Mouse (Mus musculus) intestine, postnatal 0 days (tissue): ENCODE measurements around the gene Rhoq. TPM values are rescaled to one million over a fixed set of nuclear protein-coding genes. Genes with fewer than 3 reads are reported as not detected.

Source experiments
- ATAC-seq: fragments of 200-750 bp; cut with Nextera tagmentation; 2 replicates; pipeline ENCODE4 v1.8.0; 2017; ENCODE audit warnings: mild to moderate bottlenecking, moderate TSS enrichment, moderate library complexity
- H3K27ac ChIP-seq: fragments of 300-500 bp; sonication (generic); 2 replicates; pipeline ENCODE4 v1.5.1; 2014; ENCODE audit warnings: mild to moderate bottlenecking, low read depth, low read length, moderate library complexity
- H3K27me3 ChIP-seq: fragments of 300-500 bp; sonication (generic); replicated peaks from 2 replicates; pipeline ENCODE4 v1.6.1; 2014; ENCODE audit warnings: low read length, mixed read lengths; ENCODE audit not compliant: control insufficient read depth, insufficient read depth
- H3K36me3 ChIP-seq: fragments of 300-500 bp; sonication (generic); 2 replicates; pipeline ENCODE4 v1.6.1; 2014; ENCODE audit warnings: mild to moderate bottlenecking, moderate library complexity; ENCODE audit not compliant: control insufficient read depth, insufficient read depth
- H3K4me1 ChIP-seq: fragments of 300-500 bp; sonication (generic); replicated peaks from 2 replicates; pipeline ENCODE4 v1.6.1; 2014; ENCODE audit warnings: antibody characterized with exemption, low read length, mixed read lengths; ENCODE audit not compliant: control insufficient read depth, insufficient read depth
- H3K4me2 ChIP-seq: fragments of 300-500 bp; sonication (generic); replicated peaks from 2 replicates; pipeline ENCODE4 v1.6.1; 2014; ENCODE audit warnings: low read depth, mild to moderate bottlenecking, moderate library complexity
- H3K4me3 ChIP-seq: fragments of 300-500 bp; sonication (generic); 2 replicates; pipeline ENCODE4 v1.5.1; 2014; ENCODE audit warnings: low read depth, low read length
- H3K9ac ChIP-seq: fragments of 300-500 bp; sonication (generic); 2 replicates; pipeline ENCODE4 v1.6.1; 2014; ENCODE audit warnings: mild to moderate bottlenecking, low read depth, low read length
- H3K9me3 ChIP-seq: fragments of 300-500 bp; sonication (generic); 2 replicates; pipeline ENCODE4 v1.6.1; 2016; ENCODE audit warnings: mixed run types; ENCODE audit not compliant: control insufficient read depth
- CTCF ChIP-seq: sonication (generic); IDR thresholded peaks from 2 replicates; pipeline ENCODE4 v1.5.1; 2016; ENCODE audit warnings: low read depth, mild to moderate bottlenecking, control low read depth, antibody characterized with exemption, moderate library complexity
- WGBS: fragments of 180-500 bp; shearing (Covaris S2); extraction: QIAGEN DNeasy Blood & Tissue Kit; methylation state at CpG from one replicate; pipeline ENCODE4 v1.1.7; 2014; 5-methylcytosine and 5-hydroxymethylcytosine counted together
- polyA plus RNA-seq: library from polyadenylated mRNA; unstranded; fragments of >200 nt; fragmentation: Nextera tagmentation; extraction: Ambion mirVana; gene quantifications from 2 replicates; pipeline ENCODE4 v1.2.1, GENCODE M21; 2015

Rhoq gene
- polyA plus RNA-seq, 1 experiment from 2014 or later: 7.3 TPM

DNA sequence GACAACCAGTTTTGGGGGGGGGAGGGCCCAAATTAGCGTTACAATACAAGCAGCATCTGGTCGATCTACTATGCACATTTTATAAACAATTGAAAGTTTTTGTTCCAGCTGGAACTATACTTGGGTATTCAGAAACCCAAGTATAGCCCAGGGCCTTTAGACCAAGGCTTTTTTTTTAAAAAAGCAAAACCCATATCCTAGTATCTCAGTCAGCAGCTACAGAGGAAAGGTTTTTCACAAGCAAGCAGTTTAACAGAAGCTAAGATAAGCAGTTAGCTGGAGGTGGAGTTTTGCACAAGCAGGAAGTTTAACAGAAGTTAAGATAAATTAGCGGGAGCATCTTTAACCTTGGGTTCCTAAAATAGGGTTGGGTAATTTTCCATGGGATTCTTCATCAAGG lies 36.0 kb upstream of the Rhoq start:
- no peak for TF ChIP-seq CTCF
- H3K27ac ChIP-seq: no peak overlapping the region
- no peaks in the 10 kb centered on the region for H3K36me3 ChIP-seq
- 82% methylated on average over 3 of the region's 3 CpGs for WGBS
- H3K4me3 ChIP-seq: no peak overlapping the region
- no peaks in the 10 kb centered on the region for H3K9me3 ChIP-seq
- no peak overlapping the region for H3K4me2 ChIP-seq
- H3K27me3 ChIP-seq: no peaks in the 10 kb centered on the region
- H3K4me1 ChIP-seq: no peaks in the 10 kb centered on the region
- no peak for ATAC-seq
- no peak overlapping the region for H3K9ac ChIP-seq

DNA sequence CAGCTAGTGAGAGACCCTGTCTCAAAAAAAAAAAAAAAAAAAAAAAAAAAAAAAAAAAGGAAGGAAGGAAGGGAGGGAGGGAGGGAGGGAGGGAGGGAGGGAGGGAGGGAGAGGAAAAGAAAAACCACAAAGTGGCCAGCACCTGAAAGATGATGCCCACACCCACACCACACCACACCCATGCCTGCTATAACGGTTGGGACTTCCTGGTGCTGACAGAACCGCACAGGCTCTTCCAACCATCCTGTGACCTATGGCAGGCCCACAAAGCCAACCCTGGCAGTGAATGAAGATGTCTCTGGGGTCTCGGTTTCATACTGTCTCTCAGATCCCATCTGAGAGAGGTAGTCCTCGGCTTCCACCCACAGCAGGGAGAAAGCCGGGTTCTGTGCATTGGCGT lies 33.5 kb upstream of the Rhoq start:
- WGBS: 76% methylated on average over 6 of the region's 6 CpGs
- no peaks in the 10 kb centered on the region for H3K36me3 ChIP-seq
- no peaks in the 10 kb centered on the region for H3K9me3 ChIP-seq
- no peaks in the 10 kb centered on the region for H3K27me3 ChIP-seq
- no peaks in the 10 kb centered on the region for H3K4me1 ChIP-seq
- H3K27ac ChIP-seq: no peak overlapping the region
- no peak for ATAC-seq
- H3K4me3 ChIP-seq: no peak overlapping the region
- H3K4me2 ChIP-seq: no peak overlapping the region
- H3K9ac ChIP-seq: no peak overlapping the region
- no peak for TF ChIP-seq CTCF

DNA sequence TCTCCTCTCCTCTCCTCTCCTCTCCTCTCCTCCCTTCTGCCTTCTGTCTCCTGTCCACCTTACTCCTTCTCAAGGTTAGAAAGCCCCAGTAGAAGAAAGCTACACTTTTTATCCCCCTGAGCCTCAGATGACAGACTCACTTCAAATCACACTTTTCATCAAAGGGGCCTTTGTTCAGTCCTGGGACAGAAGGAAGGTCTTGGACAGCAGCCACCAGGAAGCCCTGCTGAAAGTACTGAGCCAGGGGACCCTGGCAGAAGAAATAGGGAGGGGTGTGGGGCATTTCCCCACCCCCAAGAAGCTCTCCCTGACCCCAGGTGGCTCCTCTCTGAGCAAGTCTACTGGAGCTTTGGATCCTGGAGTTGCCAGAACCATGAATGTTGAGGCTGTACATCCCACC lies 32.9 kb upstream of the Rhoq start:
- H3K36me3 ChIP-seq: no peaks in the 10 kb centered on the region
- no peak for TF ChIP-seq CTCF
- H3K4me1 ChIP-seq: no peaks in the 10 kb centered on the region
- H3K4me3 ChIP-seq: no peak overlapping the region
- ATAC-seq: 0 out of 2 replicates have a peak, but pooled peaks have one; percentile 36
- H3K27me3 ChIP-seq: no peaks in the 10 kb centered on the region
- H3K4me2 ChIP-seq: no peak overlapping the region
- H3K9ac ChIP-seq: no peak overlapping the region
- no peaks in the 10 kb centered on the region for H3K9me3 ChIP-seq
- no peak overlapping the region for H3K27ac ChIP-seq

DNA sequence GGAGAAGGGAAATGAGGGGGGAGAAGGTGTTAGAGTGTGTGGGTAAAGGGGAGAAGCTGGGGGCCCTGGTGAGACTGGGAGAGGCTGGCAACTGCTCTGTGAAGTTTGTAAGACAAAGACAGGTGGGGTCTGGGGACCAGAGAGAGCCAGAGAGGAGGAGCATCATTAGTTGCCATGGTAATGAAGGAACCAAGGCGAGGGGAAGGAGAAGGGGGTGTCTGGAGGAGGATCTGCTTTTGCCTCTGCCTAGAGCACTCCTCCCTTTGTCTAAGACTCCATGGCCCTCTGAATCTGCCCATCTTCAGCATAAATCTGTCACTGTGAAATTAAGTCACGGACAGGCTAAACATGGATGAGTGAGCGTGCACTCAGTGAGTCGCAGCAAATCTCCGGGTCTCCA lies 30.0 kb upstream of the Rhoq start:
- 0 out of 2 replicates have a peak, but pooled peaks cover under 1% of the 10 kb centered on the region for H3K4me1 ChIP-seq
- TF ChIP-seq CTCF: no peak
- H3K4me2 ChIP-seq: no peak overlapping the region
- no peaks in the 10 kb centered on the region for H3K27me3 ChIP-seq
- no peak for ATAC-seq
- no peaks in the 10 kb centered on the region for H3K9me3 ChIP-seq
- no peak overlapping the region for H3K9ac ChIP-seq
- 58% methylated on average over 5 of the region's 5 CpGs for WGBS
- no peak overlapping the region for H3K27ac ChIP-seq
- no peaks in the 10 kb centered on the region for H3K36me3 ChIP-seq
- no peak overlapping the region for H3K4me3 ChIP-seq

DNA sequence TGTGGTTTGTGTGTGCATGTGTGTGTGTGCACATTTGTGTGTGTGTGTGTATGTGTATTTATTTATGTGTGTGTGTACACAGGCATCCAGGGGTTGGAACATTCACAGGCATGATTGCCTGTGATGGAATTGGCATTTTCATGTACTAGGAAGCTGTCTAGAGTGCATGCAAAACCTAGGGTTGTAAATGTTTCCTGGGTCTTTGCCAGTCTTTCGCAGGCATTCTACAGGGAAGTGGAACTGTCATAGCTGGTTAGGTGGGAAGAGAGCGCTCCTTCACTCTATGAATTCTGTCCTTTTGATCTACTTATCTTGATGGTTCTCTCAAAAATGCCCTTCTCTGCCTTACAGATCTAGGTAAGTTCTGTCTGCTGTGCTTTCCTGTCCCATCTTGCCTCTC lies 25.8 kb upstream of the Rhoq start:
- no peak for ATAC-seq
- TF ChIP-seq CTCF: no peak

DNA sequence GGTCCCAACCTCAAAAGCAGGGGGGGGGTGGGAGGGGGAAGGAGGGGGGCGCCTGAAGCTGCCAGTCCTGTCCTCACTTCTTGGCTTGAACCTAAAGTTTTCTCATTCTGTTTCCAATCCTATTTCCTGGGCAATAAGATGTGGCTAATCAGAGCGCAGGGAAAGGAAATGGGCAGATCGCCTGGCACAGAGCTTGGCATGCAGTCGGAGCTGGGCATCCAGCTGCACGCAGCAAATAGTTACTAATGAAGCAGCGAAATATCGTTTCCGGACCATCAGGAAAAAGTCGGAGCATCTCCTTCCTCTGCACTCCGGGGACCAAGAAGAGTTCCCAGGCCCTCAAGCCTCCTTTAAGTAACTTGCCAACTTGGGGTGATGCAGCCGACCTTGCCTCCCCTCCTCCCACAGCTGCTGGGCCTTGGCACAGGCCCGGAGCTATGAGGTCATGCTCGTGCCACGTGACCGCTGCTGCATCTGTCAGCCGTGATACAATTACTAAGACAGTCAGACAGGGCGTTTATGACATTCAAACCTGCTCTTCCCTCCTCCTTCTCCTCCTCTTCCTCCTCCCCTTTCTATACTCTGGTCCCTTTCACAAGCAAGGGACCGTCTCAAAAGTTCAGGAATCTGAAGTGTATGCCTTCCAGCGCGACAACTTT lies 25.3 kb upstream of the Rhoq start:
- no peak overlapping the region for H3K27ac ChIP-seq
- H3K9ac ChIP-seq: no peak overlapping the region
- H3K4me2 ChIP-seq: peak overlapping the region; percentile 60
- no peaks in the 10 kb centered on the region for H3K9me3 ChIP-seq
- no peaks in the 10 kb centered on the region for H3K27me3 ChIP-seq
- WGBS: 5% methylated on average over 20 of the region's 20 CpGs
- ATAC-seq: peak; percentile 78
- peak overlapping the region; percentile 22 for H3K4me3 ChIP-seq
- TF ChIP-seq CTCF: no peak
- H3K36me3 ChIP-seq: no peaks in the 10 kb centered on the region
- 0 out of 2 replicates have a peak, but pooled peaks cover 4% of the 10 kb centered on the region for H3K4me1 ChIP-seq

More for the DNA sequence above, 25.8 kb upstream of the Rhoq start:
- Histone ChIP-seq H3K9me3 (no peaks in the 10 kb centered on the region), H3K9ac (no peak overlapping the region), H3K27me3 (no peaks in the 10 kb centered on the region), H3K27ac (no peak overlapping the region), H3K4me3 (no peak overlapping the region), H3K4me1 (0 out of 2 replicates have a peak, but pooled peaks cover 4% of the 10 kb centered on the region), H3K36me3 (no peaks in the 10 kb centered on the region), H3K4me2 (no peak overlapping the region)
- WGBS: 52% methylated on average over 2 of the region's 2 CpGs
